Mouse (Mus musculus): ENCODE data around the gene Tmem185b. TPM values are rescaled to one million over a fixed set of nuclear protein-coding genes. Genes with fewer than 3 reads are reported as not detected.

The Tmem185b gene
- polyA plus RNA-seq, 1 experiment from 2014 or later: 30.6 TPM

- Histone ChIP-seq H3K4me2 (ENCODE audit: low read depth, low read length) (no peak overlapping the region), H3K27ac (ENCODE audit: low read length) (no peak overlapping the region), H3K4me1 (replicated peaks; ENCODE audit: control insufficient read depth, insufficient read depth, low read length) (no peaks in the 10 kb centered on the region), H3K4me3 (ENCODE audit: low read length) (no peak overlapping the region), H3K27me3 (ENCODE audit: control insufficient read depth, insufficient read depth, low read depth, low read length) (no peaks in the 10 kb centered on the region), H3K9ac (ENCODE audit: low read length) (no peak overlapping the region), H3K9me3 (ENCODE audit: control insufficient read depth, low read length) (no peaks in the 10 kb centered on the region), H3K36me3 (ENCODE audit: control insufficient read depth, insufficient read depth, low read length) (no peaks in the 10 kb centered on the region)
- no peak for ATAC-seq (ENCODE audit: low read depth)
- 93% methylated on average over 2 of the region's 2 CpGs for WGBS
Observed at GRCm38 (mm10) chr1:119550064-119550463, 24.1 kb downstream of the Tmem185b start.

GRCm38 (mm10) chr1:119551651-119552050 lies 25.7 kb downstream of the Tmem185b start:
- no peaks in the 10 kb centered on the region for H3K36me3 ChIP-seq (ENCODE audit: control insufficient read depth, insufficient read depth, low read length)
- ATAC-seq (ENCODE audit: low read depth): no peak
- no peak overlapping the region for H3K4me3 ChIP-seq (ENCODE audit: low read length)
- H3K4me1 ChIP-seq (replicated peaks; ENCODE audit: control insufficient read depth, insufficient read depth, low read length): no peaks in the 10 kb centered on the region
- H3K27ac ChIP-seq (ENCODE audit: low read length): no peak overlapping the region
- 95% methylated on average over 1 of the region's 1 CpGs for WGBS
- no peaks in the 10 kb centered on the region for H3K9me3 ChIP-seq (ENCODE audit: control insufficient read depth, low read length)
- H3K27me3 ChIP-seq (ENCODE audit: control insufficient read depth, insufficient read depth, low read depth, low read length): no peaks in the 10 kb centered on the region
- H3K9ac ChIP-seq (ENCODE audit: low read length): no peak overlapping the region
- H3K4me2 ChIP-seq (ENCODE audit: low read depth, low read length): no peak overlapping the region

GRCm38 (mm10) chr1:119555651-119556050 lies 29.7 kb downstream of the Tmem185b start:
- H3K9me3 ChIP-seq (ENCODE audit: control insufficient read depth, low read length): no peaks in the 10 kb centered on the region
- no peaks in the 10 kb centered on the region for H3K27me3 ChIP-seq (ENCODE audit: control insufficient read depth, insufficient read depth, low read depth, low read length)
- no peak overlapping the region for H3K9ac ChIP-seq (ENCODE audit: low read length)
- ATAC-seq (ENCODE audit: low read depth): no peak
- H3K4me2 ChIP-seq (ENCODE audit: low read depth, low read length): no peak overlapping the region
- no peaks in the 10 kb centered on the region for H3K36me3 ChIP-seq (ENCODE audit: control insufficient read depth, insufficient read depth, low read length)
- no peaks in the 10 kb centered on the region for H3K4me1 ChIP-seq (replicated peaks; ENCODE audit: control insufficient read depth, insufficient read depth, low read length)
- no peak overlapping the region for H3K27ac ChIP-seq (ENCODE audit: low read length)
- no peak overlapping the region for H3K4me3 ChIP-seq (ENCODE audit: low read length)
- WGBS: 64% methylated on average over 5 of the region's 5 CpGs

GRCm38 (mm10) chr1:119557641-119558395 lies 31.9 kb downstream of the Tmem185b start:
- Histone ChIP-seq H3K4me1 (replicated peaks; ENCODE audit: control insufficient read depth, insufficient read depth, low read length) (no peaks in the 10 kb centered on the region), H3K4me3 (ENCODE audit: low read length) (no peak overlapping the region), H3K9ac (ENCODE audit: low read length) (no peak overlapping the region), H3K36me3 (ENCODE audit: control insufficient read depth, insufficient read depth, low read length) (no peaks in the 10 kb centered on the region), H3K9me3 (ENCODE audit: control insufficient read depth, low read length) (no peaks in the 10 kb centered on the region), H3K27ac (ENCODE audit: low read length) (no peak overlapping the region), H3K4me2 (ENCODE audit: low read depth, low read length) (no peak overlapping the region), H3K27me3 (ENCODE audit: control insufficient read depth, insufficient read depth, low read depth, low read length) (no peaks in the 10 kb centered on the region)
- 84% methylated on average over 4 of the region's 4 CpGs for WGBS
- no peak for ATAC-seq (ENCODE audit: low read depth)

GRCm38 (mm10) chr1:119565531-119565930 lies 39.6 kb downstream of the Tmem185b start:
- no peaks in the 10 kb centered on the region for H3K4me1 ChIP-seq (replicated peaks; ENCODE audit: control insufficient read depth, insufficient read depth, low read length)
- H3K4me3 ChIP-seq (ENCODE audit: low read length): no peak overlapping the region
- no peak overlapping the region for H3K4me2 ChIP-seq (ENCODE audit: low read depth, low read length)
- no peak for ATAC-seq (ENCODE audit: low read depth)
- WGBS: 83% methylated on average over 4 of the region's 4 CpGs
- peaks cover 2% of the 10 kb centered on the region; the same call in 1 of the 2 replicates for H3K36me3 ChIP-seq (ENCODE audit: control insufficient read depth, insufficient read depth, low read length)
- H3K27ac ChIP-seq (ENCODE audit: low read length): no peak overlapping the region
- H3K9ac ChIP-seq (ENCODE audit: low read length): no peak overlapping the region
- no peaks in the 10 kb centered on the region for H3K9me3 ChIP-seq (ENCODE audit: control insufficient read depth, low read length)
- no peaks in the 10 kb centered on the region for H3K27me3 ChIP-seq (ENCODE audit: control insufficient read depth, insufficient read depth, low read depth, low read length)

- H3K36me3 ChIP-seq (ENCODE audit: control insufficient read depth, insufficient read depth, low read length): peaks cover 2% of the 10 kb centered on the region; the same call in 1 of the 2 replicates
Observed at GRCm38 (mm10) chr1:119570134-119570533, 44.2 kb downstream of the Tmem185b start.

More at GRCm38 (mm10) chr1:119570134-119570533, 44.2 kb downstream of the Tmem185b start:
- no peak overlapping the region for H3K9ac ChIP-seq (ENCODE audit: low read length)
- no peak overlapping the region for H3K4me3 ChIP-seq (ENCODE audit: low read length)
- no peaks in the 10 kb centered on the region for H3K4me1 ChIP-seq (replicated peaks; ENCODE audit: control insufficient read depth, insufficient read depth, low read length)
- WGBS: 67% methylated on average over 1 of the region's 1 CpGs
- no peaks in the 10 kb centered on the region for H3K9me3 ChIP-seq (ENCODE audit: control insufficient read depth, low read length)
- H3K4me2 ChIP-seq (ENCODE audit: low read depth, low read length): no peak overlapping the region
- no peak overlapping the region for H3K27ac ChIP-seq (ENCODE audit: low read length)
- no peak for ATAC-seq (ENCODE audit: low read depth)
- no peaks in the 10 kb centered on the region for H3K27me3 ChIP-seq (ENCODE audit: control insufficient read depth, insufficient read depth, low read depth, low read length)

Other genes starting within 250 kb of the Tmem185b start
- gene Inhbb, start 103.9 kb upstream of the Tmem185b start, polyA plus RNA-seq (2015; fragmentation: Nextera tagmentation; extraction: Ambion mirVana): 0.36 and 0.53 TPM in 2 replicates
- gene Ralb, start 21.4 kb upstream of the Tmem185b start, polyA plus RNA-seq (2015; fragmentation: Nextera tagmentation; extraction: Ambion mirVana): 252 TPM in 2 replicates
- gene Epb41l5, start 122.8 kb downstream of the Tmem185b start, polyA plus RNA-seq (2015; fragmentation: Nextera tagmentation; extraction: Ambion mirVana): 43.7 and 47.7 TPM in 2 replicates